Mouse (Mus musculus) limb, embryonic 11.5 days (tissue): Measurements from ENCODE around the gene Pde7b. TPM values are rescaled to one million over a fixed set of nuclear protein-coding genes. Genes with fewer than 3 reads are reported as not detected.
A peak's percentile ranks its signal among the peaks of the same experiment; 100 is the strongest.

ENCODE experiments used
- ATAC-seq: fragments of 200-750 bp; cut with Nextera tagmentation; 2 replicates; pipeline ENCODE4 v1.8.0; 2017; ENCODE audit warnings: low read depth; ENCODE audit not compliant: insufficient number of reproducible peaks, low FRiP score, low TSS enrichment
- DNase-seq: peaks from one replicate; pipeline ENCODE4 v3.0.0-alpha.2; 2015; ENCODE audit warnings: low spot score
- H3K27ac ChIP-seq: fragments of 300-500 bp; sonication (generic); replicated peaks from 2 replicates; pipeline ENCODE4 v1.5.1; 2014; ENCODE audit warnings: low read depth, mild to moderate bottlenecking, low read length
- H3K27me3 ChIP-seq: fragments of 300-500 bp; sonication (generic); 2 replicates; pipeline ENCODE4 v1.6.1; 2014; ENCODE audit warnings: mild to moderate bottlenecking, low read length, mixed read lengths; ENCODE audit not compliant: control insufficient read depth, insufficient read depth
- H3K36me3 ChIP-seq: fragments of 300-500 bp; sonication (generic); 2 replicates; pipeline ENCODE4 v1.6.1; 2014; ENCODE audit warnings: mild to moderate bottlenecking, low read length, moderate library complexity, mixed read lengths; ENCODE audit not compliant: control insufficient read depth, insufficient read depth
- H3K4me1 ChIP-seq: fragments of 300-500 bp; sonication (generic); 2 replicates; pipeline ENCODE4 v1.6.1; 2014; ENCODE audit warnings: low read length, mixed read lengths; ENCODE audit not compliant: control insufficient read depth, insufficient read depth
- H3K4me2 ChIP-seq: fragments of 300-500 bp; sonication (generic); 2 replicates; pipeline ENCODE4 v1.6.1; 2014; ENCODE audit warnings: low read depth, mild to moderate bottlenecking, moderate library complexity; ENCODE audit not compliant: severe bottlenecking
- H3K4me3 ChIP-seq: fragments of 300-500 bp; sonication (generic); 2 replicates; pipeline ENCODE4 v1.5.1; 2014; ENCODE audit warnings: low read depth, low read length
- H3K9ac ChIP-seq: fragments of 300-500 bp; sonication (generic); 2 replicates; pipeline ENCODE4 v1.6.1; 2014; ENCODE audit warnings: mild to moderate bottlenecking, low read length
- H3K9me3 ChIP-seq: fragments of 300-500 bp; sonication (generic); 2 replicates; pipeline ENCODE4 v1.6.1; 2016; ENCODE audit warnings: low read length; ENCODE audit not compliant: control insufficient read depth
- WGBS: fragments of 180-500 bp; shearing (Covaris S2); extraction: QIAGEN DNeasy Blood & Tissue Kit; methylation state at CpG from one replicate; pipeline ENCODE4 v1.1.7; 2014; 5-methylcytosine and 5-hydroxymethylcytosine counted together
- polyA plus RNA-seq: library from polyadenylated mRNA; unstranded; fragments of >200 nt; fragmentation: Nextera tagmentation; extraction: Ambion mirVana; gene quantifications from 2 replicates; pipeline ENCODE4 v1.2.1, GENCODE M21; 2014

The Pde7b gene
- polyA plus RNA-seq, 1 experiment from 2014 or later = 2.3 TPM

DNA sequence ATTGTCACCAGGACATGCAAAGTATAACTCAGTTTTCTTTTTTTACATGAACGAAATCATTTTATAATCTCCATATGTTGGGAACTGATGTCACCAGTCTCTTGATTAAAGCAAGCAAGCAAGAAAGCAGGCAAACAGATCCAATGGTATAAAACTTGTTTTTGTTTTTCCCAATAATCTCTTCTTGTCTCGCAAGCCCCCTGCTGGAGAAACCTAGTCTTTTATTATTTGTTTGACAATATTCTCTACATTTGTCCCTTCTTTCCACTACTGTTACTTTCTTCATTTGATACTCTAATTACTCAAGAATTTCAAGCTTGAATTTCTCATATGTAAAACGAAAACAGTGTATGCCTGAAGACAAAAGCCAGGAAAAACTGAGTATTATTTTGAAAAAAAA, 220.1 kb downstream of the Pde7b start:
- WGBS = 86% methylated on average over 3 of the region's 3 CpGs
- ATAC-seq (no peak), DNase-seq (no peak)
- H3K27me3 ChIP-seq = no peaks in the 10 kb centered on the region
- no peak overlapping the region for H3K4me2 ChIP-seq
- H3K9me3 ChIP-seq = no peaks in the 10 kb centered on the region
- H3K9ac ChIP-seq = no peak overlapping the region
- no peak overlapping the region for H3K4me3 ChIP-seq
- no peaks in the 10 kb centered on the region for H3K36me3 ChIP-seq
- no peak overlapping the region for H3K27ac ChIP-seq
- H3K4me1 ChIP-seq = peaks cover 5% of the 10 kb centered on the region; the same call in 1 of the 2 replicates

GRCm38 (mm10) chr10:20503265-20504025, 221.4 kb downstream of the Pde7b start:
- Histone ChIP-seq H3K4me2 (no peak overlapping the region), H3K4me3 (no peak overlapping the region), H3K27ac (no peak overlapping the region), H3K36me3 (no peaks in the 10 kb centered on the region), H3K9ac (no peak overlapping the region), H3K27me3 (no peaks in the 10 kb centered on the region), H3K4me1 (peaks cover 5% of the 10 kb centered on the region; the same call in 1 of the 2 replicates), H3K9me3 (no peaks in the 10 kb centered on the region)
- DNase-seq = peak; percentile 20
- 91% methylated on average over 17 of the region's 17 CpGs for WGBS
- no peak for ATAC-seq

- WGBS = 82% methylated on average over 6 of the region's 6 CpGs
- Histone ChIP-seq H3K4me1 (no peaks in the 10 kb centered on the region), H3K4me3 (no peak overlapping the region), H3K9ac (no peak overlapping the region), H3K27me3 (no peaks in the 10 kb centered on the region), H3K9me3 (no peaks in the 10 kb centered on the region), H3K27ac (no peak overlapping the region), H3K4me2 (no peak overlapping the region), H3K36me3 (no peaks in the 10 kb centered on the region)
- DNase-seq (no peak), ATAC-seq (no peak)
Measured at GRCm38 (mm10) chr10:20501221-20501620, 223.7 kb downstream of the Pde7b start.

DNA sequence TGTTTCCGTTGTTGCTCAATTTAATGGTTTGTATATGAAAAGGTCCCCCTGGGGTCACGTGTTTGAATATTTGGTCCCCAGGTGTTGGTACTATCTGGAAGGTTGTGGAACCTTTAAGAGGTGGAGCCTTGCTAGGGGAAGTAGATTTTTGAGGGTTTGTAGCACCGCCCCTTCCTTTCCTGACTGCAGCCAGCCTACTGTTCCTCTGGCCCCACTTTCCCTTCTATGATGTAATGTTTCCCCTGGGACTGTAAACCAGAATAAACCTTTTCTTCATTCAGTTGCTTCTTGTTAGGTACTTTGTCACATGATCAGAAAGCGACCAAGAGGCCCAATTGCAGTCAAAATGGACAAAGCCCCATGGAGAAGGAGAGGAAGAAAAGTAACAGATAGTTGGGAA, 229.8 kb downstream of the Pde7b start:
- H3K9me3 ChIP-seq = no peaks in the 10 kb centered on the region
- ATAC-seq (no peak), DNase-seq (no peak)
- no peaks in the 10 kb centered on the region for H3K27me3 ChIP-seq
- no peaks in the 10 kb centered on the region for H3K4me1 ChIP-seq
- no peak overlapping the region for H3K4me3 ChIP-seq
- no peak overlapping the region for H3K4me2 ChIP-seq
- no peak overlapping the region for H3K27ac ChIP-seq
- 93% methylated on average over 4 of the region's 4 CpGs for WGBS
- no peaks in the 10 kb centered on the region for H3K36me3 ChIP-seq
- no peak overlapping the region for H3K9ac ChIP-seq

DNA sequence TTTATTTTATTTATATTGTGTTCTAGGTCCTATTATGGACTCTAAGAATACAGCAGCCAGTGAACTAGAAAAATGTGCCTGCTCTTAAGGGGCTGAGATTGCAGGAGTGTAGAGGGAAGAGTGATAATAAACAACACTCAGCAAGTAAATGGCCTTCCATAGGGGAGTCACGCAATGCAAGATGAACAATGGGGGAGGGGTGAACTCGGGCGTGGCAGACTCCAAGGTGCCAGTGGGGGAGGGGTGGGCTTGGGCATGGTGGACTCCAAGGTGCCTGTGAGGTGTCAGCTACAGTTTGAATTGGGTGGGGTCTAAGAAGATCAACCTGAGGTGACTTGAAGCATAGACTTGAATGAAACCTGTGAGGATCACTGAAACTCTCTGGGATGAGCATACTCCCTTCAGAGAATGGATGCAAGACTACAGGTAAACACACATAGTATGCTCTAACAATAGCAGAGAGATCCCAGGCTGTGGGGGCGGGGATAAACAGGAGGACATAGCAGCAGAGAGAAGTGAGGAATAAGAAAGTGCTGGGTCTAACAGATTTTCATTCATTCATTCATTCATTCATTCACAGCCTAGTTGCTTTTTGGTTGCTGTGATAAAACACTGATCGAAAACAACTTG, 230.9 kb downstream of the Pde7b start:
- no peaks in the 10 kb centered on the region for H3K36me3 ChIP-seq
- 82% methylated on average over 5 of the region's 5 CpGs for WGBS
- H3K4me2 ChIP-seq = no peak overlapping the region
- no peaks in the 10 kb centered on the region for H3K9me3 ChIP-seq
- H3K27ac ChIP-seq = no peak overlapping the region
- H3K9ac ChIP-seq = no peak overlapping the region
- no peak for DNase-seq
- H3K4me1 ChIP-seq = no peaks in the 10 kb centered on the region
- H3K4me3 ChIP-seq = no peak overlapping the region
- H3K27me3 ChIP-seq = no peaks in the 10 kb centered on the region
- ATAC-seq = no peak

DNA sequence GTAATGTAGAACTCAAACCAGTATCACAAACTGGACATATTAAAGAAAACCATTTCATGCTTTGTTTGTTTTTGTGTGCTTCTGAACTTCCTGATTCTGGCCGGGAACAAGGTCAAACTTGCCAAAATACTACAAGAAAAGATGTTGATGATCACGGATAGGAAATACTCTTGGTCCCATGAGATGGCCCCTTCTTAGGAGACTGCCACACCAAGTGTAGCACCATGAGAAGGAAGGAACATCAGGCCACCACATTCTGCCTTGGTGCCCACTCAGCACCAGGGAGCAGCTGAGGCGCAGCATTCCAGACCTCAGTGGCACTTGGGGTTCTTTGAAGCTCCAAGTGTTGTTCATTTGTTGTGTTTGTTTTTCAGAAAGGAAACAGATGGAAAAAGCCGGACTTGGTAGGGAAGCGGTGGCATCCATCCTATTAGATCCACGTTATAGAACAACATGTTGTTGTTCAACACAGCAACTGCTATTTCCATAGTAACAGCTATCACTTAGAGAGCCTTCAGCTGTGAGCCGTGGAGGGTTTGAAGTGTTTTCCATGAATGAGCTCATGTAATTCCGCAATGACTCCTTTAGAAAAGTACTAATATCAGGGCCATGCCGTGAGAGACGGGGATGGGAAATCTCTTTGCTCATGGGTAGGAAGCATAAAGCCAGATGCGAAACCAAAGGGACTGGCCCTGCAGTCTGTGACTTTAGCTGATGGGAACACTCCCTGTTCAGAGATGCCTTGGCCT, 232.5 kb downstream of the Pde7b start:
- Histone ChIP-seq H3K27me3 (no peaks in the 10 kb centered on the region), H3K36me3 (no peaks in the 10 kb centered on the region), H3K4me1 (no peaks in the 10 kb centered on the region), H3K4me3 (no peak overlapping the region), H3K4me2 (no peak overlapping the region), H3K9me3 (no peaks in the 10 kb centered on the region), H3K9ac (no peak overlapping the region), H3K27ac (no peak overlapping the region)
- ATAC-seq (no peak), DNase-seq (no peak)
- 81% methylated on average over 11 of the region's 11 CpGs for WGBS

GRCm38 (mm10) chr10:20490775-20491174, 234.1 kb downstream of the Pde7b start:
- Histone ChIP-seq H3K27ac (no peak overlapping the region), H3K9ac (no peak overlapping the region), H3K4me3 (no peak overlapping the region), H3K9me3 (no peaks in the 10 kb centered on the region), H3K4me1 (no peaks in the 10 kb centered on the region), H3K36me3 (no peaks in the 10 kb centered on the region), H3K27me3 (no peaks in the 10 kb centered on the region), H3K4me2 (no peak overlapping the region)
- DNase-seq = no peak
- no peak for ATAC-seq
- WGBS = 25% methylated on average over 1 of the region's 1 CpGs

GRCm38 (mm10) chr10:20490281-20490680, 234.6 kb downstream of the Pde7b start:
- 88% methylated on average over 8 of the region's 8 CpGs for WGBS

More at GRCm38 (mm10) chr10:20490281-20490680, 234.6 kb downstream of the Pde7b start:
- DNase-seq = no peak
- no peak overlapping the region for H3K9ac ChIP-seq
- no peak overlapping the region for H3K4me2 ChIP-seq
- H3K27ac ChIP-seq = no peak overlapping the region
- no peak for ATAC-seq
- no peaks in the 10 kb centered on the region for H3K36me3 ChIP-seq
- no peak overlapping the region for H3K4me3 ChIP-seq
- H3K27me3 ChIP-seq = no peaks in the 10 kb centered on the region
- H3K9me3 ChIP-seq = no peaks in the 10 kb centered on the region
- H3K4me1 ChIP-seq = no peaks in the 10 kb centered on the region
